Mouse (Mus musculus) neural tube, embryonic 11.5 days (tissue): Measurements from ENCODE around the gene Edem1. TPM values are rescaled to one million over a fixed set of nuclear protein-coding genes. Genes with fewer than 3 reads are reported as not detected.

Source experiments
- ATAC-seq: fragments of 200-750 bp; cut with Nextera tagmentation; 2 replicates; pipeline ENCODE4 v1.8.0; 2017; ENCODE audit warnings: moderate number of reproducible peaks, mild to moderate bottlenecking, moderate TSS enrichment, moderate library complexity; ENCODE audit not compliant: insufficient read depth, low FRiP score, low TSS enrichment
- DNase-seq: peaks from one replicate; pipeline ENCODE4 v3.0.0-alpha.2; 2015; ENCODE audit warnings: low spot score
- H3K27ac ChIP-seq: fragments of 300-500 bp; sonication (generic); 2 replicates; pipeline ENCODE4 v1.5.1; 2014; ENCODE audit warnings: low read depth, mild to moderate bottlenecking, low read length
- H3K27me3 ChIP-seq: fragments of 300-500 bp; sonication (generic); 2 replicates; pipeline ENCODE4 v1.6.1; 2014; ENCODE audit warnings: mild to moderate bottlenecking, low read length, mixed read lengths; ENCODE audit not compliant: control insufficient read depth, insufficient read depth
- H3K36me3 ChIP-seq: fragments of 300-500 bp; sonication (generic); 2 replicates; pipeline ENCODE4 v1.6.1; 2014; ENCODE audit warnings: mild to moderate bottlenecking, low read length, moderate library complexity, mixed read lengths; ENCODE audit not compliant: control insufficient read depth, insufficient read depth
- H3K4me1 ChIP-seq: fragments of 300-500 bp; sonication (generic); 2 replicates; pipeline ENCODE4 v1.6.1; 2014; ENCODE audit warnings: low read length, mixed read lengths; ENCODE audit not compliant: control insufficient read depth, insufficient read depth
- H3K4me2 ChIP-seq: fragments of 300-500 bp; sonication (generic); 2 replicates; pipeline ENCODE4 v1.6.1; 2014; ENCODE audit warnings: low read depth, mild to moderate bottlenecking, moderate library complexity
- H3K4me3 ChIP-seq: fragments of 300-500 bp; sonication (generic); 2 replicates; pipeline ENCODE4 v1.5.1; 2014; ENCODE audit warnings: low read depth, low read length
- H3K9ac ChIP-seq: fragments of 300-500 bp; sonication (generic); 2 replicates; pipeline ENCODE4 v1.6.1; 2014; ENCODE audit warnings: mild to moderate bottlenecking, low read length
- H3K9me3 ChIP-seq: fragments of 300-500 bp; sonication (generic); 2 replicates; pipeline ENCODE4 v1.6.1; 2016; ENCODE audit warnings: low read length; ENCODE audit not compliant: control insufficient read depth
- WGBS: fragments of 180-500 bp; shearing (Covaris S2); extraction: QIAGEN DNeasy Blood & Tissue Kit; methylation state at CpG from one replicate; pipeline ENCODE4 v1.1.7; 2014; 5-methylcytosine and 5-hydroxymethylcytosine counted together
- polyA plus RNA-seq: library from polyadenylated mRNA; unstranded; fragments of >200 nt; fragmentation: Nextera tagmentation; extraction: Ambion mirVana; gene quantifications from 2 replicates; pipeline ENCODE4 v1.2.1, GENCODE M21; 2014

Edem1 gene
- polyA plus RNA-seq = 23.6 and 24.4 TPM in 2 replicates

DNA sequence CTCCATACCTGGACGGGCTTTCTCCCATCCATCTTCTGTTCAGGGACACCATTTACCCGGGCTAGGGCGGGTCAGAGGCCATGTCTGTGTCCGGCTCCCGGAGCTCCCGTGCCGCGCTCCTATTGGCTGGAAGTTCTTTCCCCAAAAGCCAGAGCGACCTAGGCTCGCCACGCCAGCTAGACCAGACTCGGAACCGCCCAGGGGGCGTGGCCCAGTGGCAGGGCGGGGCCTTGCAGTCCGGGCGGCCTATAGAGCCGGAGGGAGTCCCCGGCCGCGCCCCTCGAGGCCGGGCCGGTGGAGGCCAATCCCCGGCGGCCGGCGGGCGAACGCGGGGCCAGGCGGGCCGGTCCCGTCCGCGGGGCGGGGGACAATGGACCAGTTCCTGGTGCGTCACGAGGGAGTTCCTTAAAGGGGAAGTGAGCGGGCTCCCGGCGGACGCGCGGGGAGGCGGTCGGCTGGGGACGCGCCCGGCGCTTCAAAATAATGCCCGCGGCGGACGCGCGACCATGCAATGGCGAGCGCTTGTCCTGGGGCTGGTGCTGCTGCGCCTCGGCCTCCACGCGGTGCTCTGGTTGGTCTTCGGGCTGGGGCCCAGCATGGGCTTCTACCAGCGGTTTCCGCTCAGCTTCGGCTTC is at the start of gene Edem1:
Edem1 (plus strand) TSS at position 408 of the 635 bp plus-strand sequence.
- H3K4me3 ChIP-seq = peak within 1 kb of the TSS; percentile 88
- H3K27me3 ChIP-seq = no peaks in the 10 kb centered on the region
- H3K4me1 ChIP-seq = peaks cover 9% of the 10 kb centered on the region; the same call in 1 of the 2 replicates
- ATAC-seq = peak; percentile 98
- H3K27ac ChIP-seq = peak within 1 kb of the TSS; percentile 76
- under 1% methylated on average over 55 of the region's 67 CpGs for WGBS
- peak within 1 kb of the TSS; percentile 92 for H3K4me2 ChIP-seq
- DNase-seq = peak; percentile 99
- H3K9me3 ChIP-seq = no peaks in the 10 kb centered on the region
- H3K36me3 ChIP-seq = no peaks in the 10 kb centered on the region
- H3K9ac ChIP-seq = peak within 1 kb of the TSS; percentile 91

DNA sequence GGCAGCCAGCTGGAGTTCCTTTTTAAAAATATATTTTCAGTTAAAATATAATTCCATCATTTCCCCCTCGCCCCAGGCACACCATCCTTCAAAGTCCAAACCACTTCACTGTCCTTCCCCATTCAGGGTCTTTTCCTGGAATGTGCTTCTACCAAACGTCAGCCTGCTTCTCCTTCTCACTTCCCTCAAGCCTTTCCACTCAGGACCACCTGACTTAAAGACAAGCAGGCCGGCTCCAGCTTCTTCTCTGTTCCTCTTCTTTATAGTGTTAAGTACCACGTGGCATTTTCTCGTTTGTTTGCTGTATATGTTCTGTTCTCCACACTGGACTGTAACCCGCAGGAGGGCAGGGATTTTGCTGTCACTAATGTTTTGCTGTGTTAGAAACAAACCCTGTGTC is 46.6 kb upstream of the Edem1 start:
- WGBS = 74% methylated on average over 6 of the region's 6 CpGs

DNA sequence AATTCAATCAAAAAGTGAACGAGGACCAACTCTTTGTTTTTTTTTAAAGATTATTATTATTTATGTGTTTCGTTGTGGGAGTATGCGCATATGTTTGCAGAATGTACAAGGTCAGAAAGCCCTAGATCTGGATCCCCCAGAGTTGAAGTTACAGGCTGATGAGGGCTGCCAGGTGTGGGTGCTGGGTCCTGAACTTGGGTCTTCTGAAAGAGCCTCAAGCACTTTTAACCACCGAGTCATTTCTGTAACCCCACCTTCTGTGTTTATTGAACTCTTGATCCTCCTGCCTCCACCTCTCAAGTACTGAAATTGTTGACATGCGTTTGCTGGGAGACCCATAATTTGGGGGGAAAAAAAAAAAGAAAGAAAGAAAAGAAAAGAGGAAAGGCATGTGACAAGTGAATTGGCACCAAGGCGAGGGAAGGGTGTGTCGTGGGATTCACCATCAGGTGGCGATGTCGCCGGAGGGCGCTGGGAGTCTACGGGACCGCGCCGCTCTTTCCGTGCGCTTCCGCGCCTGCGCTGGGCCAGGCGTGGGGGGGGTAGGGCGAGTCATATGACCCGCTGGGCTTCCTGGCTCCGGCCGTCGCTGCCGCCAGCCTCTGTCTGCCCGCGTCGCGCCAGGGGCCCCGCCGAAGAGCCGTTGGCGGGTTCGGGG is 45.8 kb upstream of the Edem1 start, which contains the start of gene Arl8b:
Arl8b (plus strand) TSS at position 574 of the 658 bp plus-strand sequence.
- H3K9ac ChIP-seq = peak within 1 kb of the TSS; percentile 90
- no peaks in the 10 kb centered on the region for H3K36me3 ChIP-seq
- no peaks in the 10 kb centered on the region for H3K27me3 ChIP-seq
- DNase-seq = peak; percentile 96
- H3K9me3 ChIP-seq = no peaks in the 10 kb centered on the region
- H3K27ac ChIP-seq = peak within 1 kb of the TSS; percentile 73
- WGBS = 11% methylated on average over 36 of the region's 36 CpGs
- H3K4me2 ChIP-seq = peak within 1 kb of the TSS; percentile 83
- peak within 1 kb of the TSS; percentile 100 for H3K4me3 ChIP-seq
- H3K4me1 ChIP-seq = peaks cover 10% of the 10 kb centered on the region
- ATAC-seq = peak; percentile 94

More for the DNA sequence above, 46.6 kb upstream of the Edem1 start:
- DNase-seq (no peak), ATAC-seq (no peak)
- Histone ChIP-seq H3K9ac (no peak overlapping the region), H3K27ac (no peak overlapping the region), H3K4me3 (no peak overlapping the region), H3K27me3 (no peaks in the 10 kb centered on the region), H3K4me1 (peaks cover 10% of the 10 kb centered on the region), H3K9me3 (no peaks in the 10 kb centered on the region), H3K36me3 (no peaks in the 10 kb centered on the region), H3K4me2 (no peak overlapping the region)

DNA sequence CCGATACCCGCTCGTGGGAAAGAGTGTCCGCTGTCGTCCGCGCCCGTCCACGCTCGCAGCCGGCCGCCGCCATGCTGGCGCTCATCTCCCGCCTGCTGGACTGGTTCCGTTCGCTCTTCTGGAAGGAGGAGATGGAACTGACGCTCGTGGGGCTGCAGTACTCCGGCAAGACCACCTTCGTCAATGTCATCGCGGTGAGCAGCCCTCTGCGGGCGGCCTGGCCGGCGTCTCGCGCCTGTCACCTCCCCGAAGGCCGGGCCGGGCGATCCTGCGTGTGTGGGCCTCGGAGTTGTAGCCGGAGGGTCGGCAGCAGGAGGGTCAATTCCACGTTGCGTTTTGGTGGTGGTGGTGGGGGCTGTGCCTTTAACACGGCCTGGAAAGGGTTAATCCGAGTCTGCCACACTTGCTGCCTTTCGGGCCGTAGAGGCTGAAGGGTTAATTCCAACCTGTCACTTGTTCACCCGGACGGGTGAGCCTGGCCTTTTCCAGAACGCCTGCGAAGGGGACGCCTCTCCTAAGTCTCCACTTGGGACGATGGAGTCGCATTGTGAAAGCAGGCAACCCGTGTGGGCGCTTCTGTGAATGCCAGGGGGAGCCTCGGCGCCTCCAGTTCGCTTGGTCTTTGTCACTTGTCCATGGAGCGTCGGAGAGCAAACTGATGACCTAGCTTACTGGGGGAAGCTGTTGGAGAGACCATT is 45.1 kb upstream of the Edem1 start:
- Histone ChIP-seq H3K4me2 (peak overlapping the region; percentile 83), H3K9me3 (no peaks in the 10 kb centered on the region), H3K36me3 (no peaks in the 10 kb centered on the region), H3K27ac (peak overlapping the region; percentile 73), H3K4me3 (peak overlapping the region; percentile 100), H3K9ac (peak overlapping the region; percentile 90), H3K4me1 (peaks cover 10% of the 10 kb centered on the region), H3K27me3 (no peaks in the 10 kb centered on the region)
- DNase-seq (peak; percentile 60), ATAC-seq (peak; percentile 59)
- 0% methylated on average over 57 of the region's 57 CpGs for WGBS

DNA sequence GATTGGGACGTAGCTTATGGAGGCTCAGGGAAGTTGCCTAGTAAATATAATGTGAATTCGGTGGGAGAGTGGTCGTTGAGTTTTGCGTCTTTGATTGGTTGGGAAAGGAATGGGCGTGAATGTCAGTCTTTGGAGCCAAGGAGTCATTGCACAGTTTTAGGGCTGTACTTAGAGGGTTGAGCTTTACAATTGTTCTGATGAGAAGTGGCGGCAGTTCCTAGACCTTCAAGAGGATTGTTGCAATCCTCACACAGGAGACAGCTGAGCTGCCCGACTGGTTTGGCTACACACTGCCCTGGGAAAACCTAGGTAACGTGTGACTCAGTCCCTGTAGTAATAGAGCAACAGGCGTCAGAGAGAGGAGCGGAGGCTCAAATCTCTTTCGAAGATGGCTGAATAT is 44.4 kb upstream of the Edem1 start:
- DNase-seq (no peak), ATAC-seq (no peak)
- WGBS = 39% methylated on average over 11 of the region's 11 CpGs
- Histone ChIP-seq H3K4me1 (peaks cover 10% of the 10 kb centered on the region), H3K36me3 (no peaks in the 10 kb centered on the region), H3K9me3 (no peaks in the 10 kb centered on the region), H3K9ac (peak overlapping the region; percentile 90), H3K27me3 (no peaks in the 10 kb centered on the region), H3K4me3 (peak overlapping the region; percentile 100), H3K27ac (no peak overlapping the region), H3K4me2 (peak overlapping the region; percentile 83)

DNA sequence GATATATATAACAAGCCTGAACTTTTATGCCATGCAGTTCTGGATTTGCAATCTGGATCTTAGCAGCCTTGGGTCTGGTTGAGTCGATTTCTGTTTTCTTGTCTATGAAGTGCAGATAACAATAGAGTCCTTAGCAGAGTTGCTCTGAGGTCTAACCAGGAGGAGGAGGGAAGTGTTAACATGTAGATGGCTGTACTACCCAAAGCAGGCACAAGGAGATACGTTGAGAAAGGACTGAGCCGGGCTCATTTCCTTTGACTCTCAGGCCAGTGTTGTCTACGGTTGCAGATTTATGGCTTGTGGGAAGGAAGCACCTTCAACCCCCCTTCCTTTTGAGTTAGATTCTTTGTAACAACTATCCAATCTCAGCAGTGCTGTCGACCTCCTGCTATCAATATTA is 43.6 kb upstream of the Edem1 start:
- no peak for ATAC-seq
- Histone ChIP-seq H3K9me3 (no peaks in the 10 kb centered on the region), H3K4me2 (peak overlapping the region; percentile 83), H3K36me3 (no peaks in the 10 kb centered on the region), H3K27ac (no peak overlapping the region), H3K9ac (peak overlapping the region; percentile 90; the same call in 1 of the 2 replicates), H3K4me3 (peak overlapping the region; percentile 100; the same call in 1 of the 2 replicates), H3K27me3 (no peaks in the 10 kb centered on the region), H3K4me1 (peaks cover 10% of the 10 kb centered on the region)
- WGBS = 57% methylated on average over 5 of the region's 5 CpGs
- no peak for DNase-seq

DNA sequence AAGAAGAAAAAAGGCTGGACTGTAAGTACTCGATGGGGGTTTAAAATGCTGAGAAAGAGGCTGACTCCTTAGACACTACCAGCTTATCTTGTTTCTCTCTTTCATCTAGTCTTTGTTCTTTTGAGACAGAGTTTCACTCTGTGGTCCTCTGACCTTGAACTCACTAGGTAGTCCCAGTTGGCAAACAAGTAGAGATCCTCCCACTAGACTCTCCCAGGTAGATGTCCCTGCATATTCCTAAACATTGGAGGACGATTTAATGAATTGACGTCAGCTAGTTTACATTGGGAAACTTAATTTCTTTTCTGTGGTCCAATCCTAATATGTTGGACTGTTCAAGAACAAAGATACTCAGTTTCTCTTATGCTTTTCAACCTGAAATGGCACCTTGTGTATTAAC is 42.9 kb upstream of the Edem1 start:
- no peak overlapping the region for H3K9ac ChIP-seq
- no peak overlapping the region for H3K4me3 ChIP-seq
- no peak for ATAC-seq
- no peak overlapping the region for H3K27ac ChIP-seq
- H3K36me3 ChIP-seq = no peaks in the 10 kb centered on the region
- H3K4me2 ChIP-seq = no peak overlapping the region
- WGBS = 88% methylated on average over 3 of the region's 3 CpGs
- DNase-seq = no peak
- H3K9me3 ChIP-seq = no peaks in the 10 kb centered on the region
- H3K27me3 ChIP-seq = no peaks in the 10 kb centered on the region
- H3K4me1 ChIP-seq = peaks cover 10% of the 10 kb centered on the region

DNA sequence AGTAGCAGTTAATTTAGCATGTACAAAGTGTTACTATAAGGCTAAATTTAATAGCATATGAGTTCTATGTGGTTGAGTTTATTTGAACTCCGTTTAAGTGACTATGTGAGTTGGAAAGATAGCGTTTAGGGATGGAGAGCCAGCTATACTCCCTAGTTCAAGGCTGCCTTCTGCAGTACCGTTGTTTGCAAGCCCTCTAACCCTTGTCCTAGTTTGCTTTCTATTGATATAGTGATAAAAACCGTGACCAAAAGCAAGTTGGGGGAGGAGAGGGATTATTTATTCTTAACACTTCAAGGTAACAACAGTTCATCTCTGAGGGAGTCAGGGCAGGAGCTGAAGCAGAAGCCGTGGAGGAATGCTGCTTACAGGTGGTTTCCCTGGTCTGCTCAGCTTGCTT is 36.9 kb upstream of the Edem1 start:
- WGBS = 83% methylated on average over 5 of the region's 5 CpGs
- Histone ChIP-seq H3K4me3 (no peak overlapping the region), H3K4me1 (no peaks in the 10 kb centered on the region; the same call in 1 of the 2 replicates), H3K9me3 (no peaks in the 10 kb centered on the region), H3K36me3 (no peaks in the 10 kb centered on the region), H3K4me2 (no peak overlapping the region), H3K27me3 (no peaks in the 10 kb centered on the region), H3K27ac (no peak overlapping the region), H3K9ac (no peak overlapping the region)
- DNase-seq (no peak), ATAC-seq (no peak)
